Mouse (Mus musculus) embryonic fibroblast, embryonic 13.5 days (primary cell): ENCODE results near the gene Rora.

Experiments used
- CTCF ChIP-seq: IDR thresholded peaks from 2 replicates; pipeline ENCODE4 v1.5.1; 2011; ENCODE audit warnings: mild to moderate bottlenecking, control low read depth, low read length, moderate library complexity, borderline replicate concordance; ENCODE audit not compliant: insufficient read depth
- POLR2A ChIP-seq: IDR thresholded peaks from 2 replicates; pipeline ENCODE4 v1.6.1; 2011; ENCODE audit warnings: low read depth, mild to moderate bottlenecking, control low read depth, low read length, moderate library complexity

DNA sequence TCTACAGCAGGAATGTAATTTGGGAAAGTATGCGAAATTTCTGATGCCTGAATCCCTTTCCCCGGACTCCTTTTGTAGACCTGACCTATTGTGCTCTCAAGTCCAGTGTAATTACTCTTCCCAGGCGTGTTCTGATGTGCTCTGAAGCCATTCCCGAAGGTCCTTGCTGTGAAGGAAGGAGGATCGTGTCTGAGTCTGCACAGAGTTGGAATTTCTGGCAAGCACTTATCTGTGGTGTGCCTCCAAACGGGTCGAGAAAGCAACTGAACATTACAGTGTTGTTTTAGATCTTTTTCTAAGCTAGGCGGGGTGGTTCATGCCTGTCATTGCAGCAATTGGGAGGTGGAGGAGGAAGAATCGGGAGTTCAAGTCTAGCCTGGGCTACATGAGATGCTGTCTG is 350.9 kb downstream of the Rora start:
- TF ChIP-seq POLR2A = no peak
- no peak for TF ChIP-seq CTCF
